Mouse (Mus musculus): ENCODE measurements around the gene Ntng1.

Gene Ntng1

DNA sequence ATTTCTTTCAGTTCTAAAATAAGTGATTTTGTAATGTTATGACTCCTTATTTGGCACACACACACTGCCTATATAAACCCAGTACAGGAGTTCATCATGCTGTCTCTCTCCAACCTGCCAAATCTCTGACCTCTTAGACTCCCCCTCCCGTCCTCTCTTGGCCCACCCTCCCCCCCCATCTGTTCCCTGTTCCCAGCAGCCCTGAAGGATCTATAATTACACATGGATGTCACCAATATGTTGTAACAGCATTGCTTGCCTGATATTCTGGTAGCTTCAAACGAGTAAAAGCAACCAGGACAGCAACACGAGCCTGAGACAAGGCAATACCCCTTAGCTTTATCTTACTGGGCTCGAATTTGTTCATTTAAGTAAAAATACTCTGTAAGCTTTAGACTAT lies 220.0 kb downstream of the Ntng1 start:
- DNase-seq (ENCODE audit: low spot score): no peak

GRCm38 (mm10) chr3:109918996-109919395 lies 224.8 kb downstream of the Ntng1 start:
- DNase-seq (ENCODE audit: low spot score): no peak

DNA sequence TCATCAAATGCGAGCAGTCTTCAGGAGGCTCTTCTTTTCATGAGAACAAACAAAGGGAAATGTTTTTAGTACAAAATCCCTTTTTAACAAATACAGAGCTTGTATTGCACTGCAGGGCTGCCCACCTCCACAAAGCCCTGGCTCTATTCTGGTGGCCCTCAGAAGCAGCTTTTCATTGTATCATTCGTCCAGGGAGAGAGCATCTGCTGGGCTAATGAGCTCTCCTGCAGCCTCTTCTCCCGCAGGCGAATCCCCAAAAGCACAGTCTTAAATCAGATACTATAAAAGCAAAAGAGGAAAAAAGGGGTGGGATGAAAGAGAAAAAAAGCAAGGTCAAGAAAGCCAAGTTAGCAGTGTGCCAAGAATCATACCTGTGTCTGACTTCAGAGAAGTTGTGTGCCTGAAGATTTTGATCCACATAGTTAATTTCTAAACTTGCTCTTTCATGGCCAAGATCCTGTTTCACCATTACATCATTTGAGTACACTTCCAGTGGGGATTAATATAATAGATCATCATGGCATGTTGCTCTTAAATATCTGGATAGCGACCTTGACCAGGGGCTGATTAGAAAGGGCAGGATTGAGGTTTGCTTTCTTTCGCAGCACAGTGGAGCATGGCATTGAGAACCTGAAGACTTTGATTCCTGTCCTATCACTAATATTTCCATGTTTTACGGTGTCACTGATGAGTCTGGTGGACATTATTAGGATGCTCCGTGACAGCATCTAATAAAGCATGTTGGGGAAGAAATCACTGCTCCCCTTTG lies 225.7 kb downstream of the Ntng1 start:
- no peak for DNase-seq (ENCODE audit: low spot score)

GRCm38 (mm10) chr3:109917077-109917476 lies 226.7 kb downstream of the Ntng1 start:
- DNase-seq (ENCODE audit: low spot score): no peak

DNA sequence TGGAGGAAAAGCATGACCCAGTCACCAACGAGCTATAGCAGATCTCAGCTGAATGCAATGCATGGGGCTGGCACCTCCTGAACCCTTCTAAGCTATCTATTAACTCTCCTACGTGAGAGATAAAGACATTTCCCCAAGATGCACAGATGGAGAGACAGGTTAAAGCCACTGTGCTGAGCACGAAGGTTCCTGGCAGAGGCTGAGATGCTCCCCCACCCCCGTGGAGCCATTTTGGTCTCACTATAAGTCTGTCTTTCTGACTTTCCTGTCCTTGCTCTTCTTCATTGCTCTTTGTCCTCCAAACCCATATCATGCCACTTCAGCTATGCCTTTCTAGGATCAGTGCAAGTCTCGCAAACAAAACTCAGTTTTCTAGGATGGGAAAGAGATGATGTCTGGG lies 229.6 kb downstream of the Ntng1 start:
- DNase-seq (ENCODE audit: low spot score): no peak

GRCm38 (mm10) chr3:109890600-109890999 lies 253.2 kb downstream of the Ntng1 start:
- DNase-seq (ENCODE audit: low spot score): no peak

GRCm38 (mm10) chr3:109885672-109886071 lies 258.1 kb downstream of the Ntng1 start:
- no peak for DNase-seq (ENCODE audit: low spot score)

DNA sequence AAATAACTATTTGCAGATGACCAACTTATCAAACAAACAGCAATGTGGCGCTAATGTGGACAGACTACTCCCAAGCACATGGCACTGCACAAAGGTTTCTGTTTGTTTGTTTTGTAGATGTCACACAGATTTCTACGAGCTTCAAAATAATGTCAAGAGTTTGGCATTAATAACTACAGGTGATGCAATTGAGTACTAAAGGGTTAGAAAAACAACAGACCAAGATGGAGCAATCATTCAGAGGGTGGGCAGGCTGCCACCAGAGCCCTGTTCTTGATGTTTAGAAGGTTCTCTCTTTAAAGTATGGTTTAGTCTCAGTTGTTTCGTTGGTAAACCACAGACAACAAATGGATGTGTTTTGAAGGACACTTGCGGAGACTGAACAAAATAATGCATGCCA lies 264.8 kb downstream of the Ntng1 start:
- DNase-seq (ENCODE audit: low spot score): peak; percentile 11

GRCm38 (mm10) chr3:109871986-109872385 lies 271.8 kb downstream of the Ntng1 start:
- DNase-seq (ENCODE audit: low spot score): no peak

GRCm38 (mm10) chr3:109858276-109858675 lies 285.5 kb downstream of the Ntng1 start:
- no peak for DNase-seq (ENCODE audit: low spot score)

- no peak for DNase-seq (ENCODE audit: low spot score)
Measured at GRCm38 (mm10) chr3:109854449-109855155, 289.2 kb downstream of the Ntng1 start.

GRCm38 (mm10) chr3:109846660-109847059 lies 297.2 kb downstream of the Ntng1 start:
- no peak for DNase-seq (ENCODE audit: low spot score)

DNA sequence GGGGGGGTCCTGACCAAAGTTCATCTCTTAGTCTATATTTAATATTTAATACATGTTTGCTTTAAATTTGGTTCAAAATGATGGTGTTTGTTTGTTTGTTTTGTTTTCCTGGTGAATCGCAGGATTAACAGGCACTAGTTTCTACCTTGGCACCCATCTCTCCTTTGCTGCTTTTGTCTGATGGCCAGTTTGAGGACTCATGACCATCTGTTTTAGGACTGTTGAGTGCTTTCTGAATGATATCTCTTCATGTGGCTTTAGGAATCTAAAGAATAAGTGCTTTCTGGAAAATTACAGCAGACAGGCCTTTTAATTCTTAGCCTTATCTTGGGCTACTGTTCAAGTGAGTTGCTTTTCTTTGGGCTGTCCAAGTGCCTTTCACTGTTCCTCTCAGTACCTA lies 318.0 kb downstream of the Ntng1 start:
- no peak for DNase-seq (ENCODE audit: low spot score)

- DNase-seq (ENCODE audit: low spot score): no peak
Measured at GRCm38 (mm10) chr3:109822803-109823474, 320.9 kb downstream of the Ntng1 start.

DNA sequence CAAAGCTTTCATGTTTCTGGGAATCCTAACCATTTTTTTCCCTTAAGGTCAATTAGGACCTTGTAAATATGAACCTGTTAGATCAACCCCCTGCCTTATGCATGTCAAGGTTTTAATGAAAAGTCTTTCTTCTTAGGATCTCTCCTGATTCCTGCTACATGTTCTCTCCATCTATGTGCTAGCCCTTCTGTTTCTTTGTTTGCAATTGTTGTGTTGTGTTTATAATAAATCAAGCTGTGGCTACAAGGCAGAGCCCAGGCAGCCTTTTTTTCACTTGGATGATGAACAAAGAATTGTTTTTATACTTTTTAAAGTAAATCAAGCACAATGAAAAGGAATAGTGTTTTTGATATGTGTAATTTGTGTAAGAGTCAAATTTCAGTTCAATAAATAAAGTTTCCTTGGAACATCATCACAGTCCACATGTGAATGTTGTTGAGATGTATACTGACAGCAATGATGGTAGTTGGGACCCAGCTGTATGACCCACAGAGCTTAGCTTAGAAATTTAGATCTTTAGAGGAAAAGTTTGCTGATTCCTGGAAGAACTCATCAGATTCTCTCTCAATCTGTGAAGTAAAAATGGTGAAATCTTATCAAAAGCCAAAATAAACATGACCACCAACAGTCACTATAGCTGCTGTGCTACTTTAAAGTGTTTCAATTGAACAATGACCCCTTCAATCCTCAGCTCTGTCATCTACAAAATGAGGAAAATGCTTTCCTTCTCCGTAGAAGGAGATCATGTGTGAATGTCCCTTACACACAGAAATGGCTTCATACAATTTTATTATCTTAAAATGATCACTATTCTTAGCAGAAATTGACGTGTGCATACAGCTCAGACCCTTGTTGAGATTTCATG lies 324.8 kb downstream of the Ntng1 start:
- no peak for DNase-seq (ENCODE audit: low spot score)

- no peak for DNase-seq (ENCODE audit: low spot score)
Measured at GRCm38 (mm10) chr3:109809065-109809464, 334.7 kb downstream of the Ntng1 start.

- DNase-seq (ENCODE audit: low spot score): no peak
Measured at GRCm38 (mm10) chr3:109807211-109807934, 336.4 kb downstream of the Ntng1 start.

GRCm38 (mm10) chr3:109804145-109804544 lies 339.7 kb downstream of the Ntng1 start:
- DNase-seq (ENCODE audit: low spot score): no peak

DNA sequence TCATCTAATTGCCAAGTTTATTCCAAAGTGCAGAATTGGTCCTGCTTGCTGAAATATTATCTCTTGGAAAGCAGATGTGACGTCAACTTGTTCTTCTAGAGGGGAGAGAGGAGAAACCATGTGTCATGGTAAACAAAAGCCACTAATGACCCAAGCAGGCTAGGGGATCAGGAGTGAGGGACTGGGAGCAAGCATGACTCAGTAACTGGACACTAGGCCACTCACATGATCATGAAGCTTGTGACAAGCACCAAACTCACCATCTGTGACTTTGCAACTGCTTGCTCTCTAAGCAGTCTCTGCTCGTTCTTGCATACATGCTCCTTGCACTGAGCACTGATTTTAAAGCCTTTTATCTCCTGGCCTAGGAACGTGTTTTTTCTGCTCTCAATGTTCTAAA lies 340.2 kb downstream of the Ntng1 start:
- no peak for DNase-seq (ENCODE audit: low spot score)

DNA sequence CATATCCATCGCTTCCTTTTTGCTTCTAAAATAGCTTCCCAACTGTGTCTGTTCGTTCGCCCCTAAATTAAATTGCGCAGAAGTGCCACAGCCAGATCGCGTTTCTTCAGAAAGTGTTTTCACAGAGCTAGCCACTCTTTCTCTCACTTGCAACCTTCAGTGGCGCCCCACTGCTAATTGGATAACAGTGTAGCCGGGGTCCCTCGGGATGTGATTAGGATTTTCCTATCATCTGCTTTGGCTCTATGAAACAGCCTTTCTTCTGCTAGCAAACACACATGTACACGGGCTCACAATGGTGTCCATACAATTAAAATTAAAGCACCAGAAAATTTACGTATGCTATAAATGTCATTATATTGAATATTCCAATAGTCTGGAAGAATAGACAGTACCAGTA lies 346.5 kb downstream of the Ntng1 start:
- DNase-seq (ENCODE audit: low spot score): no peak

- DNase-seq (ENCODE audit: low spot score): no peak
Measured at GRCm38 (mm10) chr3:109783231-109783630, 360.6 kb downstream of the Ntng1 start.

All from lung, postnatal 25 days (tissue).